Mouse (Mus musculus) heart, embryonic 16.5 days (tissue): ENCODE data around the gene Tnk1. TPM values are rescaled to one million over a fixed set of nuclear protein-coding genes. Genes with fewer than 3 reads are reported as not detected.

Experiments used
- ATAC-seq: fragments of 200-750 bp; cut with Nextera tagmentation; replicated peaks from 2 replicates; pipeline ENCODE4 v1.8.0; 2017; ENCODE audit warnings: moderate number of reproducible peaks; ENCODE audit not compliant: insufficient read depth, low FRiP score; ENCODE audit errors: extremely low read depth
- H3K27ac ChIP-seq: fragments of 300-500 bp; sonication (generic); 2 replicates; pipeline ENCODE4 v1.5.1; 2014; ENCODE audit warnings: mild to moderate bottlenecking, low read length, control low read depth, moderate library complexity
- H3K27me3 ChIP-seq: fragments of 300-500 bp; sonication (generic); 2 replicates; pipeline ENCODE4 v1.6.1; 2014; ENCODE audit warnings: low read length, mixed read lengths; ENCODE audit not compliant: control insufficient read depth, insufficient read depth
- H3K36me3 ChIP-seq: fragments of 300-500 bp; sonication (generic); 2 replicates; pipeline ENCODE4 v1.6.1; 2014; ENCODE audit not compliant: control insufficient read depth, insufficient read depth
- H3K4me1 ChIP-seq: fragments of 300-500 bp; sonication (generic); 2 replicates; pipeline ENCODE4 v1.6.1; 2014; ENCODE audit warnings: low read length, mixed read lengths; ENCODE audit not compliant: control insufficient read depth, insufficient read depth
- H3K4me2 ChIP-seq: fragments of 300-500 bp; sonication (generic); 2 replicates; pipeline ENCODE4 v1.6.1; 2014; ENCODE audit warnings: low read depth, mild to moderate bottlenecking, control low read depth, low read length
- H3K4me3 ChIP-seq: fragments of 300-500 bp; sonication (generic); 2 replicates; pipeline ENCODE4 v1.5.1; 2014; ENCODE audit warnings: mild to moderate bottlenecking, control low read depth, low read length
- H3K9ac ChIP-seq: fragments of 300-500 bp; sonication (generic); 2 replicates; pipeline ENCODE4 v1.6.1; 2014; ENCODE audit warnings: low read length, control low read depth
- H3K9me3 ChIP-seq: fragments of 300-500 bp; sonication (generic); replicated peaks from 2 replicates; pipeline ENCODE4 v1.6.1; 2016; ENCODE audit warnings: low read length; ENCODE audit not compliant: control insufficient read depth
- WGBS: fragments of 180-500 bp; shearing (Covaris S2); extraction: QIAGEN DNeasy Blood & Tissue Kit; methylation state at CpG from one replicate; pipeline ENCODE4 v1.1.7; 2014; 5-methylcytosine and 5-hydroxymethylcytosine counted together
- polyA plus RNA-seq: library from polyadenylated mRNA; unstranded; fragments of >200 nt; fragmentation: Nextera tagmentation; extraction: Ambion mirVana; gene quantifications from 2 replicates; pipeline ENCODE4 v1.2.1, GENCODE M21; 2015

The Tnk1 gene
- polyA plus RNA-seq, 1 experiment from 2014 or later, result 0.26 TPM

DNA sequence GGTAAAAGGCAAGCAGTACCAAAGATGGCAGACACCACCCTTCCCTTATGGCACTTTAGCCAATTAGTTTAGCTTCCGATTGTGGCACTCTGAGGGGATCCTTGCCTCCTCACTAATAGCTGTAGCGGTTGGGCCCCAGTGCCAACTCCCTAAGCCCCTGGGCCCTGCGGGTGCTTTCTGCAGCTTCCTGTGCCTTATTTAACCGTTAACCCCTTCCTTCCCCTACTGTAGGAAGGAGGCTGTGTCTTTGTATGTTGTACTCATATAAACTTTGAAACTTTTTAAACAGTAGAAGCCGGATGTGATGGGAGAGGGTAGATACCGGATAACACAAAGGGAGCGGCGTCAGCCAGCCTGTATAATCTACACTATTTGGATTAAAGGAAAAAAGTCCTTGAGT lies 7.8 kb downstream of the Tnk1 start:
- no peak overlapping the region for H3K27ac ChIP-seq
- 72% methylated on average over 8 of the region's 8 CpGs for WGBS
- ATAC-seq, result no peak
- peaks cover 30% of the 10 kb centered on the region for H3K36me3 ChIP-seq
- no peaks in the 10 kb centered on the region for H3K27me3 ChIP-seq
- H3K9ac ChIP-seq, result no peak overlapping the region
- H3K9me3 ChIP-seq, result no peaks in the 10 kb centered on the region
- no peak overlapping the region for H3K4me3 ChIP-seq
- peaks cover 16% of the 10 kb centered on the region for H3K4me1 ChIP-seq
- H3K4me2 ChIP-seq, result no peak overlapping the region

DNA sequence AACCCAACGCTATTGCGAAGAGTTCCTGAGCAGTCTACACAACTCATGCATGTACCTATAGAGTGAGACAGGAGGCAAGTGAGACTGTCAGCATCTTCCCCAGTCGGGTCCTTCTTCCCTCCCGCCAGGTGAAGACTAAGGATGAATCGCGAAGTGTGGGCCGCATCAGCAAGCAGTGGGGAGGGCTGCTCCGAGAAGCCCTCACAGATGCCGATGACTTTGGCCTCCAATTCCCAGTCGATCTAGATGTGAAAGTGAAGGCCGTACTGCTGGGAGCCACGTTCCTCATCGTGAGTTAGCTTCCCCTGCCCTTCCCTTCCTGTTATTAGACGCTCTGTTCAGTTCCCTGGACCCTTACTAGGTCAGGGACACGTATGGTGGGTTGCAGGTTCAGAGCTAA lies 8.6 kb downstream of the Tnk1 start:
- Histone ChIP-seq H3K36me3 (peaks cover 30% of the 10 kb centered on the region), H3K27me3 (no peaks in the 10 kb centered on the region), H3K4me2 (no peak overlapping the region), H3K27ac (no peak overlapping the region), H3K9me3 (no peaks in the 10 kb centered on the region), H3K4me1 (peaks cover 22% of the 10 kb centered on the region), H3K4me3 (no peak overlapping the region), H3K9ac (no peak overlapping the region)
- 92% methylated on average over 15 of the region's 15 CpGs for WGBS
- ATAC-seq, result no peak

DNA sequence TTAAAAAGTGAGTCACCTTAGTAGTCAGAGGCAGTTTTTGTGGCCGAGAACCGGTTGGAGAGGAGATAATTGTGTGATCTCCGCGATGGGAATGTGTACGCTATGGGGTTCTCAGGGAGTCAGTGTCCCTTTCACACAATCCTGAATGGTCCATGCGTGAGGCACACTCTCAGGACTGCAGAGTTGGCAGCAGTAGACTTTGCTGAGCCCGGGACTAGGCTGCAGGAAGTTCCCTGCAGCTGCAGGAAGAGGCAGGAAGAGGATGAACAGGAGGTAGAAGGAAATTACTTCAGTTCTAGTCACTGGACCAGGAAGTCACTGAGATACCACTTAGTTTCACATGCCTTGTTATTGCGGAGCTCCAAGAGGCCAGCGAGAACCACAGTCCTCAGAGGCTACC lies 9.4 kb downstream of the Tnk1 start:
- Histone ChIP-seq H3K9ac (no peak overlapping the region), H3K9me3 (no peaks in the 10 kb centered on the region), H3K4me3 (no peak overlapping the region), H3K4me2 (0 out of 2 replicates have a peak overlapping the region, but pooled peaks have one; percentile 0), H3K36me3 (peaks cover 30% of the 10 kb centered on the region), H3K4me1 (peaks cover 22% of the 10 kb centered on the region), H3K27ac (peak overlapping the region; percentile 55), H3K27me3 (no peaks in the 10 kb centered on the region)
- ATAC-seq, result no peak
- 75% methylated on average over 9 of the region's 9 CpGs for WGBS

DNA sequence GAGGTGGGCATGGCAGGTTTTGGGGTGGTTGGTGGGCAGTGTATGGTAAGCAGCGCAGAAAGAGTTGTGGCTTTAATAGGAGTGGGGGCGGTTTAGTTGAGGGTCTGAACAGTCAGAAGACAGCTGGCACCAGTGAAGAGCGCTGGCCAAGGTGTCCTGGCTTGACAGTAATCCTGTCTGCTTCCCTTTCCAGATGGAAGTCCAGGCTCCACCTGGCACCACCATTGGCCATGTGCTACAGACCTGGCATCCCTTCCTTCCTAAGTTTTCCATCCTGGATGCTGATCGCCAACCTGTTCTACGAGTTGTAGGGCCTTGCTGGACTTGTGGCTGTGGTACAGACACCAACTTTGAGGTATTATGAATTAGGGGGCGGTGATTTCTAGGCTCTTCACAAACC lies 10.5 kb downstream of the Tnk1 start:
- Histone ChIP-seq H3K27ac (no peak overlapping the region), H3K4me3 (no peak overlapping the region), H3K4me2 (peak overlapping the region; percentile 78), H3K9me3 (no peaks in the 10 kb centered on the region), H3K4me1 (peaks cover 19% of the 10 kb centered on the region), H3K27me3 (no peaks in the 10 kb centered on the region), H3K36me3 (peaks cover 30% of the 10 kb centered on the region), H3K9ac (no peak overlapping the region)
- 98% methylated on average over 6 of the region's 6 CpGs for WGBS
- ATAC-seq, result no peak

DNA sequence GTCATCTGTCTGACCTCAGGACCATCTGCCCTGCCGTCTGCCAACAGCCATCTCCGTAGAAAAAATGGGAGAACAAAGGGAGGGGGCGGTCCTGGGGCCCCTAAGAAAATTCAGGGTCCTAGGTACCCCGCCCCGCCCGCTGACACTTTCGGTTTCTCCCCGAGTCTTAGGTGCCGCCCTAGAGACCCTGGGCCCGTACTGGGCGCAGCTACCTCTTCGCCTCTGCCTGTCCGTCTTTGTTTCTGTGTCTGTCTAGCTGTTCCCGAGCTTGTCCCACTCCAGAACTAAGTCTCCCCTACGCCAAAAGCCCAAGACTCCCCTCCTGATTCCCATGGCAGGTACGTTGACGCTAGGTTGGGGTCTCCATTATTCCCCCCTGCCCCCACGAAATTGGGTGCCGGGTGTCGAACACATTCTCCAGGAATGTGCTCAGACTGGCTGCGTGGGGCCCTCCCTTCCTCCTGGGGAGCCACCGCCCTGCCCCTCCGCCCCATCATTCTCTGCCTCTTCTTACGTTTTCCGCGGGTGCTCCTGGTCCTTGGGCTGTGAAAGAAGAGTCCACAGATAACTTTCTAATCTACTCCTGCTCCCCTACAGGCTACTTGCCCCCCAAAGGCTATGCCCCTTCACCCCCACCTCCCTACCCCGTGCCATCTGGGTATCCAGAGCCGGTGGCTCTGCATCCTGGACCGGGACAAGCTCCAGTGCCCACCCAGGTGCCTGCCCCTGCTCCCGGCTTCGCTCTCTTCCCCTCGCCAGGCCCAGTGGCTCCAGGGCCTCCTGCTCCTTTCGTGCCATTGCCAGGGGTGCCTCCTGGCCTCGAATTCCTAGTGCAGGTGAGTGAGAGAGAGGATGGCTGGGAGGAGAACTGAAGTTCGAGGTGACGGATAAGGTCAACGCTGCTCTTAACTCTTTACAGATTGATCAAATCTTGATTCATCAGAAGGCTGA lies 11.5 kb downstream of the Tnk1 start:
- Histone ChIP-seq H3K4me3 (peak overlapping the region; percentile 78), H3K27me3 (no peaks in the 10 kb centered on the region), H3K27ac (peak overlapping the region; percentile 93), H3K9ac (peak overlapping the region; percentile 85), H3K4me1 (peaks cover 19% of the 10 kb centered on the region), H3K36me3 (peaks cover 30% of the 10 kb centered on the region), H3K4me2 (peak overlapping the region; percentile 78), H3K9me3 (no peaks in the 10 kb centered on the region)
- peak; percentile 17 for ATAC-seq
- 11% methylated on average over 37 of the region's 37 CpGs for WGBS

DNA sequence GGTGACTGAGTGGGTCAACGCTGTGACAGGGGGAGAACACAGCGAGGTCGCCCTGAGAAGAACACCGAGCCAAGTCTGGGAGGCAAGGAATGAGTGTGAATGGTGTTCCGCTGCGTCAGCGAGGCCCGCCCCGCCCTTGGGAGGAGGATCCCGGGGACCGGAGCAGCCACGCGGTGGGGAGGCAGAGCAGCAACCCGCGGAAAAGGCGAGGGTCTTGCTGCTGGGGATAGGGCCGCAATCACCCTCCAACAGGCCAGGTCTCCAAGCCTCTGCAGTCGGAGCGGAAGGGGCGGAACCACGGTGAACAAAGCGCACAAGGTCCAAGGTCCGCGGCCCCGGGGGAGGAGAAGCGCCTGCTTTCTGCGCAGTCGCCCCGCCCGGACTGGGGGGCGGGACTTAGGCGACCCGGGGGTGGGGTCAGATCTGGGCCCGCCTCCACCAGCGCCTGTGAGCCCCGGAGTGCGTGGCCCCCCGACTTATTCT lies 12.3 kb downstream of the Tnk1 start, which contains the start of gene Plscr3:
Gene Plscr3, plus strand, starts transcription at position 179 of the 483 bp plus-strand sequence.
- Histone ChIP-seq H3K9ac (peak within 1 kb of the TSS; percentile 85), H3K27me3 (no peaks in the 10 kb centered on the region), H3K36me3 (peaks cover 24% of the 10 kb centered on the region), H3K27ac (peak within 1 kb of the TSS; percentile 93), H3K4me3 (peak within 1 kb of the TSS; percentile 78), H3K9me3 (no peaks in the 10 kb centered on the region), H3K4me2 (peak within 1 kb of the TSS; percentile 78), H3K4me1 (peaks cover 19% of the 10 kb centered on the region)
- under 1% methylated on average over 38 of the region's 38 CpGs for WGBS
- peak; percentile 93 for ATAC-seq

DNA sequence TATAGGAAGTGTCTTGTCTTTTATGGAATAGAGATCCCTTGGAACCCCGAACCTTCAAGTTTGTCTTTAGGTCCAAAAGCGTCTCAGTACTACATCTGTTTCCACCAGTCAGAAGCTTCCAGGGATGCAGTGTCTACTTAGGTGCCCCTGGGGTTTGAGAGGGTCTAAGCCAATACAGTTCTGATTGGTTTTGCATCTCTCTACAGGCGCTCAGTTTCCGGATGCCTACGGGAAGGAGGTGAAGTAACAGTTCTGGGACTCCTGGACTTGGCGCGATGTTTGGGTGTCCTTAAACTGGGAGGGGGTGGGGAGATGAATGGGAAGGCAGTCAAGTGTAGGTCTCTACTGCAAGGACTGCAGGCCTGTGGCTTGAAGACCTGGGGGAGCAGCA lies 19.8 kb downstream of the Tnk1 start:
- H3K36me3 ChIP-seq, result no peaks in the 10 kb centered on the region
- ATAC-seq, result no peak
- peak overlapping the region; percentile 73 for H3K4me2 ChIP-seq
- 1% methylated on average over 7 of the region's 7 CpGs for WGBS
- H3K27ac ChIP-seq, result peak overlapping the region; percentile 87
- H3K9me3 ChIP-seq, result no peaks in the 10 kb centered on the region
- H3K4me1 ChIP-seq, result peaks cover 22% of the 10 kb centered on the region
- peak overlapping the region; percentile 85 for H3K9ac ChIP-seq
- H3K4me3 ChIP-seq, result peak overlapping the region; percentile 74
- peaks cover 24% of the 10 kb centered on the region for H3K27me3 ChIP-seq

DNA sequence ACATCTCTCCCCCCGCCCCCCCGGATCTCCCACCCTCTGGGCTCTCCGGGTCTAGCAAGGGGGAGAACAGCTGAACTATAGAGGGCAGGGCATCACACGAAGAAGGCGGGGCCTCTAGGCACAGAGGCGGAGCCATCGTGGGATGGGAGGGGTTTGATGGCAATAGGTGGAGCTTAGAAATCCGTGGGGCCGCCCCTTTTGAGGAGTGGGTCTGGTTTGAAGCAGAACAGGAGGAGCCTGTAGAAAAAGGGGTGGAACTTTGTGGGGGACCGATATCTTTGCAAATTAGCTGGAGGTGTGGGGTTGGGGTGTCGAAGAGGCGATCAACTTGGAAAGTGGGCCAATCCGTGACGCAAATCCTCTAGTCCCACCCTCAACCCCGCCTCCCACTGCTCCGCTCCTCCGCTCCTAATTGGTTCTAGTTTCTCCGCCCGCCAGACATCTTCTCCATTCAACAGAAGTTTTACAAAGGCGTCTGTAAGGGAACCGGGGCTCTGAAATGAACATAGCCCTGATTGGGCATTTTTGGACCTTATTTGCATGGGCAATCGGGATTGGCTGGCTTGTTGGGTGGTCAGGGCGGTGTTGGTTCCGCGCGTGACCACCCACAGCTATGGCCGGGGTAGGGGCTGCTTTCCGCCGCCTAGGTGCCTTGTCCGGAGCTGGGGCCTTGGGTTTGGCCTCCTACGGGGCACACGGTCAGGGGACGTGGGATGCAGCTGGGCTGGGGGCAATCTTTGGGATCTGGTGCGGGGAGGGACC lies 20.4 kb downstream of the Tnk1 start, which contains the start of gene Tmem256:
Gene Tmem256, plus strand, starts transcription at position 563 of the 762 bp plus-strand sequence.
- Histone ChIP-seq H3K27me3 (peaks cover 27% of the 10 kb centered on the region), H3K27ac (peak within 1 kb of the TSS; percentile 87), H3K4me3 (peak within 1 kb of the TSS; percentile 74), H3K9ac (peak within 1 kb of the TSS; percentile 85), H3K4me1 (peaks cover 24% of the 10 kb centered on the region), H3K4me2 (peak within 1 kb of the TSS; percentile 73), H3K36me3 (no peaks in the 10 kb centered on the region), H3K9me3 (no peaks in the 10 kb centered on the region)
- ATAC-seq, result peak; percentile 92
- 1% methylated on average over 34 of the region's 34 CpGs for WGBS
